12 mouse cellular contexts compared by ENCODE assay signal in genomic region chr17:31286492-31286891, GRCm38 (mm10). TPM values are rescaled to one million over a fixed set of nuclear protein-coding genes. Genes with fewer than 3 reads are reported as not detected.
DNase-seq lines count a peak whose midpoint lies in the region; TF ChIP-seq lines count a peak whose summit lies in the region.
"Had no signal": no experiment of that assay in that cellular context is flagged by ENCODE, and none has a peak within 500 bp of the region (broad histone marks: within the 10 kb centered on the region; RNA-seq: fewer than 3 reads in every experiment).

Gene Slc37a1 (plus strand): TSS chr17:31286792.

- H3K4me1 ChIP-seq in MEL (ENCODE audit: control insufficient read depth in 1 of 2, insufficient read depth in 2 of 2, low read length in 2 of 2): peaks cover 4 to 22% of the 10 kb centered on the region in 2 experiments; a peak in 3 of 4 replicates
- H3K4me1 ChIP-seq: heart, embryonic 15.5 days; liver, embryonic 13.5 days had no signal

- 100% methylated on average over 1 of the region's 1 CpGs for WGBS in large intestine, adult 2 months

- H3K27ac ChIP-seq in MEL (ENCODE audit: control insufficient read depth, low read depth, low read length): peak within 1 kb of the TSS; percentile 60
- H3K27ac ChIP-seq: heart, embryonic 15.5 days; liver, embryonic 13.5 days had no signal

- H3K79me2 ChIP-seq in MEL (ENCODE audit: control insufficient read depth, insufficient read depth, low read length, poor library complexity): no peaks in the 10 kb centered on the region; the same call in 1 of the 2 replicates

- no peak for DNase-seq in adrenal gland, adult 8-10 months
- no peak for DNase-seq in adrenal gland, postnatal 14 days
- no peak for DNase-seq in left cerebral cortex, adult 8-10 months (ENCODE audit: low spot score in 2 of 2)
- DNase-seq in left cerebral cortex, postnatal 14 days (ENCODE audit: low spot score in 2 of 2): no peak
- DNase-seq in MEL (ENCODE audit: low read depth, low spot score): no peak
- no peak for DNase-seq in large intestine, adult 2 months (ENCODE audit: low read depth, low spot score)
- DNase-seq in embryo, embryonic 10.5 days (ENCODE audit: low spot score): no peak
- no peak for DNase-seq in yolk sac, embryonic 10.5 days (ENCODE audit: low spot score)
- DNase-seq: cerebellum, adult 9-10 months; layer of hippocampus, adult 9-11 months; liver, embryonic 13.5 days had no signal

- intact Hi-C loops in left cerebral cortex, postnatal 14 days (cut with DNase I): no loop called here

- no peak for TF ChIP-seq CTCF in MEL (IDR thresholded peaks at IDR 0.05 in 2 of 3, conservative IDR thresholded peaks at IDR 0.05 in 1 of 3; ENCODE audit: control insufficient read depth in 1 of 3, insufficient read depth in 1 of 3, low read depth in 2 of 3, low read length in 3 of 3, poor library complexity in 1 of 3, severe bottlenecking in 1 of 3)

- TF ChIP-seq RAD21 in MEL (IDR thresholded peaks at IDR 0.05; ENCODE audit: low read depth, low read length): no peak

- H3K9me3 ChIP-seq in MEL (replicated peaks; ENCODE audit: insufficient read depth, low read length): no peaks in the 10 kb centered on the region
- H3K9me3 ChIP-seq: heart, embryonic 15.5 days; liver, embryonic 13.5 days had no signal

- peak within 1 kb of the TSS; percentile 82 to 95 for H3K4me3 ChIP-seq in MEL (ENCODE audit: control insufficient read depth in 1 of 2, insufficient read depth in 1 of 2, low read depth in 2 of 2, low read length in 2 of 2)
- H3K4me3 ChIP-seq: heart, embryonic 15.5 days; liver, embryonic 13.5 days had no signal

- H3K27me3 ChIP-seq in MEL (ENCODE audit: control insufficient read depth in 1 of 2, insufficient read depth in 2 of 2, low read length in 2 of 2): no peaks in the 10 kb centered on the region; a peak in 1 of 4 replicates
- H3K27me3 ChIP-seq: heart, embryonic 15.5 days; liver, embryonic 13.5 days had no signal

- no peak for TF ChIP-seq POLR2A in MEL (IDR thresholded peaks at IDR 0.05; ENCODE audit: control insufficient read depth in 1 of 2, insufficient read depth in 1 of 2, low read depth in 1 of 2, low read length in 2 of 2, poor library complexity in 1 of 2)

- no peak for TF ChIP-seq EP300 in MEL (IDR thresholded peaks at IDR 0.05; ENCODE audit: low read depth in 1 of 2, low read length in 2 of 2)

- peak within 1 kb of the TSS; percentile 85 for H3K9ac ChIP-seq in MEL (ENCODE audit: control insufficient read depth, low read depth, low read length, poor library complexity, severe bottlenecking)
- H3K9ac ChIP-seq: heart, embryonic 15.5 days; liver, embryonic 13.5 days had no signal

- peaks cover 0 to 7% of the 10 kb centered on the region in 2 experiments; a peak in 2 of 4 replicates for H3K36me3 ChIP-seq in MEL (ENCODE audit: control insufficient read depth in 1 of 2, insufficient read depth in 2 of 2, low read length in 2 of 2)
- H3K36me3 ChIP-seq: heart, embryonic 15.5 days; liver, embryonic 13.5 days had no signal

TF ChIP-seq in MEL, 35 proteins besides CTCF, POLR2A, EP300 and RAD21:
- TF ChIP-seq NELFE (IDR thresholded peaks at IDR 0.05; ENCODE audit: low read depth, low read length) (no peak), USF1 (IDR thresholded peaks at IDR 0.05; ENCODE audit: low read depth, low read length) (0 out of 2 replicates have a peak, but pooled peaks have one; percentile 38)

RNA-seq across cellular contexts. Expression of gene Slc37a1, which starts in this region (rescaled TPM):
- 10 to 100 TPM; 13.1 to 26.4 (median 22.5) TPM for total RNA-seq in adrenal gland, adult 8-10 months (2022)
- total RNA-seq in adrenal gland, postnatal 14 days (2021): 6.7 and 13.3 TPM in 2 replicates
- total RNA-seq in left cerebral cortex, adult 8-10 months (2022): 10 to 100 TPM; 11.5 to 14.5 (median 12.8) TPM
- 1 to 10 TPM; 4.7 to 6.6 TPM for total RNA-seq in left cerebral cortex, postnatal 14 days (2021)
- 10.3 and 15.0 TPM in 2 replicates for total RNA-seq in MEL (2012; rRNA removed)
- polyA plus RNA-seq in MEL (2012; ENCODE audit: insufficient read depth in 1 of 2, insufficient read length in 2 of 2, low read depth in 1 of 2, low replicate concordance in 2 of 2, missing spikeins in 1 of 2): 10 to 100 TPM in 1 of 2 experiments, not detected in 1; 14.2 TPM
- 150 and 158 TPM in 2 replicates for polyA plus RNA-seq in large intestine, adult 2 months (2012; rRNA removed)
